Mouse (Mus musculus) hindbrain, embryonic 11.5 days (tissue): ENCODE results near the gene Prss53. TPM values are rescaled to one million over a fixed set of nuclear protein-coding genes. Genes with fewer than 3 reads are reported as not detected.
"Not testable (repeated sequence)": the region's sequence is repeated elsewhere in the genome, so short reads cannot be mapped to it uniquely, and the experiment has no call there.

Experiments used
- ATAC-seq: fragments of 200-750 bp; cut with Nextera tagmentation; 2 replicates; pipeline ENCODE4 v1.8.0; 2017; ENCODE audit warnings: mild to moderate bottlenecking, moderate TSS enrichment, moderate library complexity; ENCODE audit not compliant: low FRiP score
- DNase-seq: peaks from one replicate; pipeline ENCODE4 v3.0.0-alpha.2; 2015; ENCODE audit warnings: low spot score
- H3K27ac ChIP-seq: fragments of 300-500 bp; sonication (generic); 2 replicates; pipeline ENCODE4 v1.5.1; 2014; ENCODE audit warnings: mild to moderate bottlenecking, low read depth, low read length
- H3K27me3 ChIP-seq: fragments of 300-500 bp; sonication (generic); 2 replicates; pipeline ENCODE4 v1.6.1; 2014; ENCODE audit warnings: mild to moderate bottlenecking, low read length, moderate library complexity, mixed read lengths; ENCODE audit not compliant: control insufficient read depth, insufficient read depth
- H3K36me3 ChIP-seq: fragments of 300-500 bp; sonication (generic); 2 replicates; pipeline ENCODE4 v1.6.1; 2014; ENCODE audit warnings: mild to moderate bottlenecking, low read length, moderate library complexity, mixed read lengths; ENCODE audit not compliant: control insufficient read depth, insufficient read depth
- H3K4me1 ChIP-seq: fragments of 300-500 bp; sonication (generic); replicated peaks from 2 replicates; pipeline ENCODE4 v1.6.1; 2014; ENCODE audit warnings: low read length, mixed read lengths; ENCODE audit not compliant: control insufficient read depth, insufficient read depth
- H3K4me2 ChIP-seq: fragments of 300-500 bp; sonication (generic); replicated peaks from 2 replicates; pipeline ENCODE4 v1.6.1; 2014; ENCODE audit warnings: mild to moderate bottlenecking, low read depth, low read length
- H3K4me3 ChIP-seq: fragments of 300-500 bp; sonication (generic); 2 replicates; pipeline ENCODE4 v1.5.1; 2014; ENCODE audit warnings: low read depth, low read length
- H3K9ac ChIP-seq: fragments of 300-500 bp; sonication (generic); 2 replicates; pipeline ENCODE4 v1.6.1; 2014; ENCODE audit warnings: low read depth, low read length
- H3K9me3 ChIP-seq: fragments of 300-500 bp; sonication (generic); 2 replicates; pipeline ENCODE4 v1.6.1; 2016; ENCODE audit warnings: low read length; ENCODE audit not compliant: control insufficient read depth
- whole genome bisulfite sequencing: fragments of 180-500 bp; shearing (Covaris S2); extraction: QIAGEN DNeasy Blood & Tissue Kit; methylation state at CpG from one replicate; pipeline ENCODE4 v1.1.7; 2014; 5-methylcytosine and 5-hydroxymethylcytosine counted together
- polyA plus RNA-seq: library from polyadenylated mRNA; unstranded; fragments of >200 nt; fragmentation: Nextera tagmentation; extraction: Ambion mirVana; gene quantifications from 2 replicates; pipeline ENCODE4 v1.2.1, GENCODE M21; 2014

Prss53 gene
- polyA plus RNA-seq, 1 experiment from 2014 or later = 0.59 TPM

DNA sequence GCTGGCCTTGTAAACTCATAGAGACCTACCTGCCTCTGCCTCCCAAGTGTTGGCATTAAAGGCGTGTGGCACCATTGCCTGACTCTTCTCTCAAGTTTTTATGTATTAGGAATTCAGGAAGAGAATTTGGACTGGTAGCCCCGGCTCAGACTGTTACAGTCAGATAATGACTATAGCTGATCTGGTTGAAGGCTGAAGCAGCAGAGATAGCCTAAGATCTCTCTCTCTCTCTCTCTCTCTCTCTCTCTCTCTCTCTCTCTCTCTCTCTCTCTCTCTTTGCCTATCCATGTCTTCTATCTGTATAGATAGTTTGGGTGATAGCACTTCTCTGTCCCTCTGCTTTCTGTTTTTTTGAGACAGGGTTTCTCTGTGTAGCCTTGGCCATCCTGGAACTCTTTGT, 11.0 kb upstream of the Prss53 start:
- no peak for ATAC-seq
- WGBS = 71% methylated on average over 2 of the region's 2 CpGs
- Histone ChIP-seq H3K9ac (no peak overlapping the region), H3K4me2 (no peak overlapping the region), H3K27me3 (no peaks in the 10 kb centered on the region), H3K9me3 (no peaks in the 10 kb centered on the region), H3K4me1 (peaks cover 7% of the 10 kb centered on the region), H3K4me3 (no peak overlapping the region), H3K27ac (no peak overlapping the region), H3K36me3 (no peaks in the 10 kb centered on the region)
- no peak for DNase-seq

DNA sequence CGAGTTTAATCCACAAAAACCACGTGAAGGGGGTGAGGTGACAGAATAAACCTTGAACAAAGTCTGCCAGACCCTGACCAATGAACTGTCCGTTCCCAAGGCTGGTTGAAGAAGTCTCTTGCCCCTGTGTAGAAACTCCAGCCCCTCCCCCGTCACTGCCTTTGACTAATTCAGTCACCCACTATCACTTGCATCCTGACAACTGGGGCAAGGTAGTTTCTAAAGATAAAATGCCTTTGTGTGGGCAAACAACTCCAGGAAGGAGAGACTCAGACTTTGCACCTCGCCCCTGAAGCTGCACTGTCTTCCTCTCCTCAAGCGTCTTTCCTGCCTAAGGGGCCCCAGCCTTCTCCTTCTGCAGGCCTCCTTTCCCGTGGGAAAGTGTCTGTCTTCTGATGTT, 9.2 kb upstream of the Prss53 start:
- Histone ChIP-seq H3K4me2 (no peak overlapping the region), H3K27me3 (no peaks in the 10 kb centered on the region), H3K27ac (no peak overlapping the region), H3K36me3 (no peaks in the 10 kb centered on the region), H3K9me3 (no peaks in the 10 kb centered on the region), H3K4me1 (peaks cover 7% of the 10 kb centered on the region), H3K9ac (no peak overlapping the region), H3K4me3 (no peak overlapping the region)
- no peak for DNase-seq
- no peak for ATAC-seq
- 49% methylated on average over 7 of the region's 7 CpGs for WGBS

DNA sequence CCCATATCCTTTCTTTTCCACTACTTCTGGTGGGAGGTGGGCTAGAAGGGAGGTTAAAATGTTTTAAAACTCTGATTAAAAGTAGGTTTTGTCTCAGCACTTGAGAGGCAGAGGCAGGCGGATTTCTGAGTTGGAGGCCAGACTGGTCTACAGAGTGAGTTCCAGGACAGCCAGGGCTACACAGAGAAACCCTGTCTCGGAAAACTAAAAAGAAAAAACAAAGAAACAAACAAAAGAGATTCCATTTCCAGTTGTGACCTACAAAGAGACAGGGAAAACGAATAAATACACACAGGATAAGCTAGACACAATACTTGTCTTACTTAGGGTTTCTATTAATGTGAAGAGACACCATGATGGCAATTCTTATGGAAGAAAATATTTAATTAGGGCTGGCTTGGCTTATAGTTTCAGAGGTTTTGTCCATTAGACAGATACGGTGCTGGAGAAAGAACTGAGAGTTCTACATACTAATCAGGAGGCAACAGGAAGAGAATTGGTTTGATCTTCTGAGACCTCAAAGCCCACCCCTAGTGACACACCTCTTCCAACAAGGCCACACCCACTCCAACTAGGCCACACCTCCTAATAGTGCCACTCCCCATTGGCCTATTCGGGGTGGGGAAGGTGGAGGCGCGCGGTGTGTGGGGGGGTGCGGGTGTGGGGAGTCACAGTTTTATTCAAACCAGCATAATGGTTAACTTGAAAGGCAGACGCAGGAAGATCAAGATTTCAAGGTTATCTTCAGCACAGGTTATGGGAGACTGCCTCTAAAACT, 7.6 kb upstream of the Prss53 start:
- Histone ChIP-seq H3K27me3 (no peaks in the 10 kb centered on the region), H3K4me3 (no peak overlapping the region), H3K4me2 (no peak overlapping the region), H3K4me1 (no peaks in the 10 kb centered on the region; the same call in 1 of the 2 replicates), H3K27ac (no peak overlapping the region), H3K36me3 (no peaks in the 10 kb centered on the region), H3K9ac (no peak overlapping the region), H3K9me3 (no peaks in the 10 kb centered on the region)
- no peak for DNase-seq
- 35% methylated on average over 10 of the region's 10 CpGs for WGBS
- no peak for ATAC-seq

DNA sequence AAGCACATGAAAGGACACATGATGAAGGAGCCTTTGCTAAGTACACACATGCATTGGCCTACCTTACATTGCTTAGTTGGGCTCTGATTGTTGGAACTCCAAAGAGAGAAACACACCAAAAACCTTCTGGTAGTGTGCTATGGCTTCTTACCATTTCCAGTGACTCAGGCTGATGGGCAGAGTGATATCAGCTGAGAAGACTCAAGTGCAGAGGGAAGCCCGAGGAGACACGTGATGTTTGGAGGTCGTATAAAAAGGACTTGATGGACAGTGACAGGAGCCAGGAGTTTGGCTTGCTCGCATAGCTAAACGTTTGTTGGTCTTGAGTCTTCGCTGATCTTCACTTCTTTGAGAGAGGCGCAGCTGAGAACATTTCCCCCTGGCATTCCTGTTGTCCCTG, 6.8 kb upstream of the Prss53 start:
- H3K4me3 ChIP-seq = no peak overlapping the region
- no peak overlapping the region for H3K27ac ChIP-seq
- H3K4me1 ChIP-seq = no peaks in the 10 kb centered on the region; the same call in 1 of the 2 replicates
- H3K27me3 ChIP-seq = no peaks in the 10 kb centered on the region
- 88% methylated on average over 7 of the region's 7 CpGs for WGBS
- H3K9me3 ChIP-seq = no peaks in the 10 kb centered on the region
- H3K9ac ChIP-seq = no peak overlapping the region
- ATAC-seq (no peak), DNase-seq (no peak)
- no peak overlapping the region for H3K4me2 ChIP-seq
- no peaks in the 10 kb centered on the region for H3K36me3 ChIP-seq

DNA sequence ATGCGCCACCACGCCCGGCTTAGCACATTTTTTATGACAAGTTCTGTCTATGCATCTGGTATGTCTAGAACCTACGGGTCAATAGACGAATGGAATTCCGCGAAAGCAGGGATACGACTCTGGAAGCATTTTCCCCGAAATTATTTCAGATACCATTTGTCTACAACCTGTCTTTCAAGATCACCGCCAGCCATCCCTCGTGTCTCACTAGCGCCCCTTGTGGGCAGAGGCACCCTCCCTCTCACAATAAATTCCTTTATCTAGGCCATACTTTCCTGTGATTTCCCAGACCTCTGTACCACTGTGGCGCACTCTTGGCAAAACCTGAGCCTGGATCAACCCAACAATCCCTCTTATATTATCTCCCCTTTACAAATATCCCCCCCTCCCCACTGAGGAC, 5.6 kb upstream of the Prss53 start:
- H3K9me3 ChIP-seq = no peaks in the 10 kb centered on the region
- H3K4me3 ChIP-seq = no peak overlapping the region
- no peaks in the 10 kb centered on the region for H3K36me3 ChIP-seq
- H3K9ac ChIP-seq = no peak overlapping the region
- no peak overlapping the region for H3K27ac ChIP-seq
- H3K4me2 ChIP-seq = no peak overlapping the region
- DNase-seq = peak; percentile 66
- H3K4me1 ChIP-seq = no peaks in the 10 kb centered on the region; the same call in 1 of the 2 replicates
- 59% methylated on average over 13 of the region's 13 CpGs for WGBS
- ATAC-seq = no peak
- no peaks in the 10 kb centered on the region for H3K27me3 ChIP-seq

DNA sequence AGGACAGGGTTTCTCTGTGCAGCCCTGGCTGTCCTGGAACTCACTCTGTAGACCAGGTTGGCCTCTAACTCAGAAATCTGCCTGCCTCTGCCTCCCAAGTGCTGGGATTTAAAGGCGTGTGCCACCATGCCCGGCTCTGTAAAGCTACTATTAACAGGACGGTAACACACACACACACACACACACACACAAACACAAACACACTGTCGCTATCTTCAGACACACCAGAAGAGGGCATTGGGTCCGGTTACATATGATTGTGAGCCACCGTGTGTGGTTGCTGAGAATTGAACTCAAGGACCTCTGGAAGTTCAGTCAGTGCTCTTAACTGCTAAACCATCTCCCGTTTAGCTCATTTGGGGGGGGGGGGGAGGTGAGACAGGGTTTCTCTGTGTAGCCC, 5.1 kb upstream of the Prss53 start:
- WGBS = 70% methylated on average over 7 of the region's 7 CpGs
- DNase-seq, H3K27ac ChIP-seq, H3K4me1 ChIP-seq, H3K9ac ChIP-seq, H3K4me2 ChIP-seq, H3K27me3 ChIP-seq, H3K36me3 ChIP-seq, H3K9me3 ChIP-seq: not testable (repeated sequence)
- H3K4me3 ChIP-seq = peak overlapping the region; percentile 12; the same call in 1 of the 2 replicates
- peak; percentile 15 for ATAC-seq

DNA sequence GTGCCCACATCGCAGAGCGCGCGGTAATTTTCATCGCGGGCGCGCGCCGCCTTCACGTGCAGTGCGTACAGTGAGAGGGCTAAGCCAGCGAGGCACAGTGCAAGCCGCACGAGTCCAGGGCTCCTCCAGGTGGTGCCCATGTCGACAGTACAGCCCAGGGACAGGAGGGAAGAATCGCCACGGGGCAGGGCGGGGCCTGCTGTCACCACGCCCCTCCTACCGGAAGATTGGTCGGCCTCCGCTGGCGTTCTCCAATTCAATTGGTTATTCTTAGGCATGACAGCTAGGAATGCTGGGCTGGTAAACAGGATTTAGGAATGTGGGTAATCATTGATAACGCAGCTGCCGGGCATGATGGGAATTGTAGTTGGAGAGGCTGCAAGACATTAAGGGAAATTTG, 4.7 kb upstream of the Prss53 start, which contains the start of the genes Gm21974 and Vkorc1:
Gene Gm21974 (minus strand): TSS at position 13 of the 400 bp plus-strand sequence.
Gene Vkorc1 (minus strand): TSS at position 176 of the 400 bp plus-strand sequence.
- Histone ChIP-seq H3K4me1 (no peaks in the 10 kb centered on the region; the same call in 1 of the 2 replicates), H3K4me3 (peak within 1 kb of the TSS; percentile 51), H3K4me2 (peak within 1 kb of the TSS; percentile 59), H3K27me3 (no peaks in the 10 kb centered on the region), H3K9me3 (no peaks in the 10 kb centered on the region), H3K9ac (peak within 1 kb of the TSS; percentile 52), H3K36me3 (no peaks in the 10 kb centered on the region), H3K27ac (peak within 1 kb of the TSS; percentile 56)
- ATAC-seq (peak; percentile 98), DNase-seq (peak; percentile 94)
- 1% methylated on average over 26 of the region's 26 CpGs for WGBS

DNA sequence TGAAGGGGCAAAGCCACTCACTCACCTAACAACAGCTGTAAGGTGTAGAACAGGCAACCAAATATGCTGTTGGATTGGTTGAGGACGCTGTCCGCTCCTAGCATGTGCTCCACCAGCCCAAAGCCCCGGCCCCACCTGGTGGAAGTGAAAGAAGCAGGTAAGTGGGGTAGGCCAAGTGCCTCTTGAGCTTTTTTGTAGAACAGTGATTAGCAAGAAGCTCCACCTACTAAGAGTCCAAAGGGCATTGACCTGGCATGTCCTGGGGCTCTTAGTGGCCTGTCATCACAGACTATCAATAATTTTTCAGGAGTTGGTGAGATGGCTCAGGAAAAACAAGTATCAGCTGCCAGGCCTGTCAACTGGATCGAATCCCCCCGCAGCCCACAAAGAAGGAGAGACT, 3.7 kb upstream of the Prss53 start:
- 91% methylated on average over 5 of the region's 5 CpGs for WGBS
- Histone ChIP-seq H3K9ac (no peak overlapping the region), H3K27me3 (no peaks in the 10 kb centered on the region), H3K4me1 (no peaks in the 10 kb centered on the region; the same call in 1 of the 2 replicates), H3K36me3 (no peaks in the 10 kb centered on the region), H3K27ac (no peak overlapping the region), H3K9me3 (no peaks in the 10 kb centered on the region), H3K4me2 (no peak overlapping the region; the same call in 1 of the 2 replicates), H3K4me3 (no peak overlapping the region)
- DNase-seq (no peak), ATAC-seq (no peak)

DNA sequence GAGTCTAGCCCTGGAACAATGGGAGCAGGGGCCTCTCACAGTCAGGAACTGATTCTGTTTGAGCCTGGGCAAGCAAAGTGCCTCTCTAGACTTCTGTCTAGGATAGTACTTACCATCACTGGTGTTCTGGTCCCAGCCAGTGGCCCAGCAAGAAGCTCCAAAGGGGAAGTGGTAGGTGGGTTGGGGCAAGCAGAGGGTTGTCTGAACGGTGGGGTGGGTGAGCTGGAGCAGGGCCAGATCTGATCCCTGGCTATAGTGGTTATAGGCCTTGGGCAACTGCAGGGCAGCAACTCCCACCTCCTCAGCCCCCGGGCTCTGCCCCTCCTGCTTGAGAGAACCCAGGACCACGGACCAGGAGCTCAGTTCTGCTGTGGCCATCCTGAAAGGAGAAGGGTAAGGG, 1.9 kb downstream of the Prss53 start:
- H3K4me2 ChIP-seq = no peak overlapping the region
- H3K4me3 ChIP-seq = no peak overlapping the region
- no peak for DNase-seq
- H3K9ac ChIP-seq = no peak overlapping the region
- H3K4me1 ChIP-seq = no peaks in the 10 kb centered on the region; the same call in 1 of the 2 replicates
- peaks cover 12% of the 10 kb centered on the region; the same call in 1 of the 2 replicates for H3K36me3 ChIP-seq
- no peak for ATAC-seq
- H3K9me3 ChIP-seq = no peaks in the 10 kb centered on the region
- H3K27ac ChIP-seq = no peak overlapping the region
- 85% methylated on average over 3 of the region's 3 CpGs for WGBS
- no peaks in the 10 kb centered on the region for H3K27me3 ChIP-seq
